Mouse (Mus musculus) megakaryocyte, embryonic 14.5 days (primary cell): Measurements from ENCODE around the gene Rfwd3. TPM values are rescaled to one million over a fixed set of nuclear protein-coding genes. Genes with fewer than 3 reads are reported as not detected.
"Not testable (repeated sequence)": the region's sequence is repeated elsewhere in the genome, so short reads cannot be mapped to it uniquely, and the experiment has no call there.

Experiments used
- H3K27me3 ChIP-seq: replicated peaks from 2 replicates; pipeline ENCODE3; 2012; ENCODE audit warnings: inconsistent platforms
- H3K36me3 ChIP-seq: replicated peaks from 2 replicates; pipeline ENCODE3; 2012; ENCODE audit warnings: low read length, inconsistent platforms, mixed read lengths
- H3K4me1 ChIP-seq: 2 replicates; pipeline ENCODE4 v1.6.1; 2012; ENCODE audit warnings: inconsistent platforms
- H3K4me3 ChIP-seq: replicated peaks from 2 replicates; pipeline ENCODE3; 2012; ENCODE audit warnings: moderate library complexity, mild to moderate bottlenecking, inconsistent platforms
- H3K9me3 ChIP-seq: 2 replicates; pipeline ENCODE4 v1.6.1; 2012; ENCODE audit warnings: inconsistent platforms
- FLI1 ChIP-seq: IDR thresholded peaks from 2 replicates; pipeline ENCODE4 v1.6.1; 2012; ENCODE audit warnings: low read length, inconsistent platforms, mixed read lengths
- GATA1 ChIP-seq: IDR thresholded peaks from 3 replicates; pipeline ENCODE4 v1.6.1; 2012; ENCODE audit warnings: mixed read lengths, low read length, inconsistent platforms, borderline replicate concordance
- polyA plus RNA-seq: library from polyadenylated mRNA; stranded (reverse); fragments of >175 nt; gene quantifications from 2 replicates; pipeline ENCODE4 v1.2.3, GENCODE M21; 2012; ENCODE audit warnings: low replicate concordance; ENCODE audit not compliant: insufficient read depth

The Rfwd3 gene
- polyA plus RNA-seq, 1 experiment = 0.69 TPM

DNA sequence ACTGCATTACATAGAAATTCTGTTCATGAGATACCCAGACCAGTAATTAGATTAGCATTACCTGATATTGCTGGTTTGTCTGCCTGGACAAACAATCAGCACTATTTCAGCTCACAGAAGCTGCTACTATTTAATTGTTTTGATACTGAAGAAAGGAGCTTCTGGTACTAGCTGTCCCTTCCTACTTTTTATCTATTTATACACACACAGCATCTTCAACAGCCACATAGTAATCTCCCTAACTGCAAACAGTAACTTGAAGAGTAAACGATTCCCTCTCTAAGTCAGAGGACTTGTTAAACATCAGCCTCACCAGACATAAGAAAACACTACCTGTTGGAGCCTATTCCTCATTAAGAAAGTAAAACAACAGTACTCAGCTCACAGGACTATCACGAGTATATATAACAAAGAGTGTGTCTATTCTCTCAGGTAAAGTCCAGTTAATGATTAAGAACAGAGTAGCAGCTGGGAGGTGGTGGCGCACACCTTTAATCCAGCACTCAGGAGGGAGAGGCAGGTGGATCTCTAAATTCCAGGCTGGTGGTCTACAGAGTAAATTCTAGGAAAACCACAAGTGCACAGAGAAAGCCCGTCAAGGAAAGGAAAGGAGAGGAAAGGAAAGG, 47.4 kb downstream of the Rfwd3 start:
- Histone ChIP-seq H3K27me3 (no peaks in the 10 kb centered on the region), H3K36me3 (peaks cover 16% of the 10 kb centered on the region), H3K9me3 (0 out of 2 replicates have a peak, but pooled peaks cover 3% of the 10 kb centered on the region), H3K4me3 (no peak overlapping the region), H3K4me1 (peaks cover 9% of the 10 kb centered on the region; the same call in 1 of the 2 replicates)
- TF ChIP-seq GATA1 (no peak), FLI1 (no peak)

DNA sequence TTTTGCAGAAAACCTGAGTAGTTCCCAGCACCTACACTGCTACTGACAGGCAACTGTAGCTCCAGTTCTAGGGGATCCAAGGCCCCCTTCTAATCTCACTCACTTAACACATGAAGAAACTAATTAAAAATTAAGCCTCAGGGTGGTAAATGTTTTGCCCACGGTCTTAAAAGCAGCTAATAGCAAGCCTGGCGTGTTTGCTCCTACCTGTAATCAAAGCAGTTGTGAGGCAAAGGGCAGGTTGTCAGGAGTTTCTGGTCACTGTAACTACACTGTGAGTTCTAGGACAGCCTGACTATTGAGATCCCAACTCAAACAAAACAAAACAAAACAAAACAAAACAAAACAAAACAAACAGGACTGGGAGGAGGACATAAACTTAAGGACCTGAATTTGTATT, 49.9 kb downstream of the Rfwd3 start:
- Histone ChIP-seq H3K4me3 (no peak overlapping the region), H3K36me3 (peaks cover 7% of the 10 kb centered on the region), H3K27me3 (no peaks in the 10 kb centered on the region), H3K4me1 (peaks cover 10% of the 10 kb centered on the region), H3K9me3 (no peaks in the 10 kb centered on the region)
- TF ChIP-seq GATA1 = no peak
- no peak for TF ChIP-seq FLI1

DNA sequence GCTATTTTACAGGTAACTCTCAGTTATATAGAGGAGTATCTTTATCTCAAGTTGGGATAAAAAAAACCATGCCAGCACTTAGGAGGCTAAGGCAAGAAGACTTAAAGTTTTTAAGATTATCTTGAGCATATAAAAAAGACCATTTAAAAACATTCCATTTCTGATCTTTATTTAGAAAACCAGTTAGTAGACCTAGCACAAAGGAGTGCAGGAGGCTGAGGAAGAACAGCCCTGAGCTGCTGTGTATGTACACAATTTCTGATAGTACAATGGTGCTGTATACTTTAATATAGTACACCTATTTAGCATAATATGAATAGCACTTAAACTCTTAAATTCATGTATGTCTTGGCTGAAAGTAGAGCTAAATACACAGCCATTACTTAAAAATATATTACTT, 51.9 kb downstream of the Rfwd3 start:
- H3K36me3 ChIP-seq = peaks cover 2% of the 10 kb centered on the region
- H3K9me3 ChIP-seq = no peaks in the 10 kb centered on the region
- H3K4me1 ChIP-seq = peaks cover 10% of the 10 kb centered on the region
- H3K4me3 ChIP-seq = no peak overlapping the region
- TF ChIP-seq FLI1 (no peak), GATA1 (no peak)
- no peaks in the 10 kb centered on the region for H3K27me3 ChIP-seq

DNA sequence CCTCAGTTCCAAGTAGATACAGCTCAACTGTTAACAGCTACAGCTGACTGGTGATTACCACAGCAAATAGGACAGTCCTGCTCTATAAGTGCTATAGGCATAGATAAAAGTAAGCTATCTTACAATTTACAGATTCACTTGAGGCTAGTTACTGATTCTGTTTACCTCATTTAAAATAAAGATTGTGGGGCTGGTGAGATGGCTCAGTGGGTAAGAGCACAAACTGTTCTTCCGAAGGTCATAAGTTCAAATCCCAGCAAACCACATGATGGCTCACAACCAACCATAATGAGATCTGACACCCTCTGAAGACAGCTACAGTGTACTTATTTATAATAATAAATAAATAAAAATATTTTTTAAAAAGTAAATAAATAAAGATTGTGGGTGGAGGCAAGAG, 53.2 kb downstream of the Rfwd3 start:
- H3K27me3 ChIP-seq, H3K36me3 ChIP-seq, H3K9me3 ChIP-seq, H3K4me1 ChIP-seq, H3K4me3 ChIP-seq: not testable (repeated sequence)

DNA sequence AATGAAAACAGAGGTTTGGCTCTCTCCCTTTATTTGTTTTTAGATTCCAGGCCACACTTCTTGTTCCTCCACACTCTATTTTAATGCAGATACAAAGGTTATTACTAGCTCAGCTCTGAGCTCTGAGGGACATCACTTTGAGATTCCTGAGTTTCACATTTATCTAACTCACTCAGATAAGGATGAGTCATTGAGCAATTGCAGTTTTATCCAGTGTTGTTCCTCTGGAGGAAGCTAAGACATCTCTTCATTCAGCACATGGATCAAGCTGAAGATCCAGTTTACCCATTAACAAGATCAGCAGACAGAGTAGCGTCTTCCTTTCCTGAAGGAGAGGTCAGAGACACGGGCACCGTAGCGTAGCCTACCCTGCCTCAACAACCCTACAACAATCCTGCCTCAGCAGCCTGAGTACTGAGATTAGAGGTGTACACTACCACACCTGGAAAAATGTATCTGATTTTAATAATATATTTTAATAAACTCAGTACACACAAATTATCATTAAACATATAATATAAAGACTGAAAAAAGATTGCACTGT, 53.7 kb downstream of the Rfwd3 start:
- Histone ChIP-seq H3K9me3 (no peaks in the 10 kb centered on the region), H3K4me1 (peaks cover 4% of the 10 kb centered on the region; the same call in 1 of the 2 replicates), H3K4me3 (no peak overlapping the region), H3K36me3 (peaks cover 2% of the 10 kb centered on the region), H3K27me3 (no peaks in the 10 kb centered on the region)
- TF ChIP-seq GATA1 (no peak), FLI1 (no peak)

DNA sequence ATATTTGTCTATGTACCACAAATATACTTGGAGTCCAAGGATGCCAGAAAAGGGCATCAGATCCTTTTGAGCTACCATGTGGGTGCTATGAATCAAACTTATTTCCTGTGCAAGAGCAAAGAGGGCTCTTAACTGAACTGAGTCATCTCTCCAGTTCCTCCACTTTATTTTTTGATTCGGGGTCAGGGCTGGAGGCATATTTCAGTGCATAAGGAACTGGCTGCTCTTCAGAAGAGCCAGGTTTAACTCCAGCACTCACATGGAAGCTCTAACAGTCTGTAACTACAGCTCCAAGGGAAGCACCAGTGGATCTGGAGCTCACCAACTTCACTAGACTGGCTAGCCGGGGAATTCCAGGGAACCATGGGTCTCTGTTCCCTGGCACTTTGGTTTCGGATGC, 62.7 kb downstream of the Rfwd3 start:
- no peaks in the 10 kb centered on the region for H3K36me3 ChIP-seq
- H3K27me3 ChIP-seq = no peaks in the 10 kb centered on the region
- TF ChIP-seq FLI1 (no peak), GATA1 (no peak)
- no peaks in the 10 kb centered on the region for H3K9me3 ChIP-seq
- no peak overlapping the region for H3K4me3 ChIP-seq
- H3K4me1 ChIP-seq = peaks cover 11% of the 10 kb centered on the region

DNA sequence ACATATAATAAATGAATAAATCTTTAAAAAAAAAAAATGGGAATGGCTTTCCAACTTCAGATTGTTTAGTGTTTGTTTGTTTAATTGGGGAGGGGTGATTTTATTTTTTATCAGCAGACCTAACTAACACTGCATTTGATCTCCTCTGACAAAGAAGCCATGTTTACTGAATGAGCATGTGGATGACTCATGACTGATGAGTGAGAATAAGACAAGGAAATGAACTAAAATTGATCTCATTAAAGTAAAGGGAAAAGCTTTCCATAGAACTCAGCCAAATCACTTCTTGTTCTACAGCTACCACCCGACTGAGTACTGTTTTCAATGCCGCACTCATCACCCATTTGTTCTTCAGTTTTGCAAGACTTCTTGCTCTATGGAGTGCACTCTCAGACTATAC, 66.3 kb downstream of the Rfwd3 start:
- Histone ChIP-seq H3K4me1 (peaks cover 15% of the 10 kb centered on the region), H3K36me3 (no peaks in the 10 kb centered on the region), H3K27me3 (no peaks in the 10 kb centered on the region), H3K9me3 (no peaks in the 10 kb centered on the region), H3K4me3 (no peak overlapping the region)
- TF ChIP-seq FLI1 (no peak), GATA1 (no peak)

DNA sequence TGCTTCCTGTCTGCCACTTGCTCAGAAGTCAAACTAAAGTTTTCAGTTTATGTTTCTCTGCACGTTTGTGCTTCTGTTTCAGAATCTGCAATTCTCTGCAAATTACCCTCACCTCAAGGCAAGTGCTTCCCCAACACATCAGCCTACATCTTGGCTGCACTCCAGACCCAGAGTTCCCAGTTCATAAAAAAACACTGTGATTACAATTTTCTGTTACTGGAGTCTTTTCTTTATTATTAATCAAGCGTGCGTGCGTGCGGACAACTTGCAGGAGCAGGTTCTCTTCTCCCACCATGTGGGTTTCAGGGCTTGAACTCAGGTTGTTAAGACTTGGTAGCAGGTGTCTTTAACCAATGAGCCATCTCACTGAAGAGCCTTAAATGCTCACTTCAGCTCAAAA, 75.9 kb downstream of the Rfwd3 start:
- Histone ChIP-seq H3K4me1 (peaks cover 6% of the 10 kb centered on the region; the same call in 1 of the 2 replicates), H3K9me3 (no peaks in the 10 kb centered on the region), H3K4me3 (no peak overlapping the region), H3K36me3 (no peaks in the 10 kb centered on the region), H3K27me3 (no peaks in the 10 kb centered on the region)
- no peak for TF ChIP-seq GATA1
- TF ChIP-seq FLI1 = no peak

Other genes with a start within 250 kb of the Rfwd3 start
- gene Exosc6, start 243.9 kb downstream of the Rfwd3 start, polyA plus RNA-seq = 17.8 and 46.3 TPM in 2 replicates
- gene Clec18a, start 207.8 kb downstream of the Rfwd3 start, polyA plus RNA-seq = not detected in 2 replicates
- gene Pdpr, start 205.6 kb downstream of the Rfwd3 start, polyA plus RNA-seq = 0.89 and 1.00 TPM in 2 replicates
- 18.0 and 27.3 TPM in 2 replicates for gene Glg1, start 41.0 kb downstream of the Rfwd3 start, polyA plus RNA-seq
- 3.8 TPM in 1 of 2 replicates, not detected in the other for gene Mlkl, start 38.0 kb upstream of the Rfwd3 start, polyA plus RNA-seq
- gene Fa2h, start 93.6 kb upstream of the Rfwd3 start, polyA plus RNA-seq = not detected in 2 replicates
- 0.96 TPM in 1 of 2 replicates, not detected in the other for gene Wdr59, start 221.9 kb upstream of the Rfwd3 start, polyA plus RNA-seq
- gene Znrf1, start 235.9 kb upstream of the Rfwd3 start, polyA plus RNA-seq = 22.3 and 36.6 TPM in 2 replicates